Mouse (Mus musculus) kidney, embryonic 14.5 days (tissue): ENCODE measurements around the gene A630023A22Rik. TPM values are rescaled to one million over a fixed set of nuclear protein-coding genes. Genes with fewer than 3 reads are reported as not detected.

Experiments used
- ATAC-seq: fragments of 200-750 bp; cut with Nextera tagmentation; 2 replicates; pipeline ENCODE4 v1.8.0; 2017; ENCODE audit warnings: moderate number of reproducible peaks, mild to moderate bottlenecking, moderate TSS enrichment, moderate library complexity; ENCODE audit not compliant: low FRiP score, low TSS enrichment
- H3K27ac ChIP-seq: fragments of 300-500 bp; sonication (generic); 2 replicates; pipeline ENCODE4 v1.5.1; 2014; ENCODE audit warnings: low read depth, mild to moderate bottlenecking, low read length, moderate library complexity, mixed read lengths
- H3K27me3 ChIP-seq: fragments of 300-500 bp; sonication (generic); 2 replicates; pipeline ENCODE4 v1.6.1; 2014; ENCODE audit warnings: mild to moderate bottlenecking, low read length; ENCODE audit not compliant: control insufficient read depth, insufficient read depth
- H3K36me3 ChIP-seq: fragments of 300-500 bp; sonication (generic); 2 replicates; pipeline ENCODE4 v1.6.1; 2014; ENCODE audit warnings: low read length, mixed read lengths; ENCODE audit not compliant: control insufficient read depth, insufficient read depth
- H3K4me1 ChIP-seq: fragments of 300-500 bp; sonication (generic); 2 replicates; pipeline ENCODE4 v1.6.1; 2014; ENCODE audit warnings: low read length, mixed read lengths; ENCODE audit not compliant: control insufficient read depth, insufficient read depth
- H3K4me2 ChIP-seq: fragments of 300-500 bp; sonication (generic); replicated peaks from 2 replicates; pipeline ENCODE4 v1.6.1; 2014; ENCODE audit warnings: low read depth, mild to moderate bottlenecking, low read length
- H3K4me3 ChIP-seq: fragments of 300-500 bp; sonication (generic); 2 replicates; pipeline ENCODE4 v1.5.1; 2014; ENCODE audit warnings: mild to moderate bottlenecking, low read length
- H3K9ac ChIP-seq: fragments of 300-500 bp; sonication (generic); 2 replicates; pipeline ENCODE4 v1.6.1; 2014; ENCODE audit warnings: low read depth, mild to moderate bottlenecking, low read length, moderate library complexity
- H3K9me3 ChIP-seq: fragments of 300-500 bp; sonication (generic); 2 replicates; pipeline ENCODE4 v1.6.1; 2016; ENCODE audit warnings: low read length; ENCODE audit not compliant: control insufficient read depth
- WGBS: fragments of 180-500 bp; shearing (Covaris S2); extraction: QIAGEN DNeasy Blood & Tissue Kit; methylation state at CpG from one replicate; pipeline ENCODE4 v1.1.7; 2014; 5-methylcytosine and 5-hydroxymethylcytosine counted together
- polyA plus RNA-seq: library from polyadenylated mRNA; unstranded; fragments of >200 nt; fragmentation: Nextera tagmentation; extraction: Ambion mirVana; gene quantifications from 2 replicates; pipeline ENCODE4 v1.2.1, GENCODE M21; 2014

Gene A630023A22Rik
- polyA plus RNA-seq, 1 experiment from 2014 or later: not detected

DNA sequence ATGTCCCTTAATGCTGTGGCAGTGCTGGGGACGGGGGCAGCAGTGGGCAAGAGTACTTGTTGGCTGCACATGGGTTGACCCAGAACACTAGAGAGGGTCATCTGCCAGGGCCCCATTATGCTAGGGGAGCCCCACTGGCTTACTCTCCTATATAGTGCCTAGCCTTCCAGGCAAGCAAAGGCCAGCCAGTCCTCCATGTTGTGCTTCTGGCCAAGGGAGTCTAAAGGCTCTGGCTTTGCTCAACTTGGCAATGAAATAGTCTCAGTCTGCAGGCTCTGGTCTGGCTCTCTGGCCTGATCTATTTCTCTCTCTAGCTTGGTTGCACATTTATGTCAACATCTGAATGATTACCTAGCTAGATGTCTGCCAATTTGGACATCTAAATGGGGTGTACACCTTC lies 9.7 kb downstream of the A630023A22Rik start:
- WGBS: 100% methylated on average over 1 of the region's 1 CpGs
- Histone ChIP-seq H3K4me2 (no peak overlapping the region), H3K9ac (no peak overlapping the region), H3K9me3 (no peaks in the 10 kb centered on the region), H3K27me3 (no peaks in the 10 kb centered on the region), H3K4me3 (no peak overlapping the region), H3K4me1 (no peaks in the 10 kb centered on the region), H3K36me3 (no peaks in the 10 kb centered on the region), H3K27ac (no peak overlapping the region)
- no peak for ATAC-seq

DNA sequence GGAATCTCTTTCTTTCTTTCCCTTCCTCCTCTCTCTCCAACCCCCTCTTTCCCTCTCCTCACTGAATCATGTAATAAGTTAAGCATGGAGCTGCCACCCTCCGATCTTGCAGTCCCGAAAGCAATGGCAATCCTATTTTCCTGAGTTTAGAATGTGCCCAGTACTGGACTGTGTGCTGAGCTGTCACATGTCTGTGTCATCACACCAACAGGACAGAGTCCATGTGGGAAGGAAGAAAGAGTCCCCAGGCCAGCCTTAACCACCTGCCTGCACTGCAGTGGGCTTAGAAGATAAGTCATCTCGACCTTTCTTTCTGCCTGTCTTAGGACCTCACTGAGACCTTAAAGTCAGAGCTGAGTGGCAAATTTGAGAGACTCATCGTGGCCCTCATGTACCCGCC lies 11.1 kb downstream of the A630023A22Rik start:
- H3K27me3 ChIP-seq: no peaks in the 10 kb centered on the region
- no peak overlapping the region for H3K4me2 ChIP-seq
- H3K9ac ChIP-seq: no peak overlapping the region
- H3K36me3 ChIP-seq: no peaks in the 10 kb centered on the region
- no peak for ATAC-seq
- H3K4me3 ChIP-seq: no peak overlapping the region
- H3K27ac ChIP-seq: no peak overlapping the region
- H3K4me1 ChIP-seq: no peaks in the 10 kb centered on the region
- no peaks in the 10 kb centered on the region for H3K9me3 ChIP-seq
- WGBS: 85% methylated on average over 5 of the region's 5 CpGs

DNA sequence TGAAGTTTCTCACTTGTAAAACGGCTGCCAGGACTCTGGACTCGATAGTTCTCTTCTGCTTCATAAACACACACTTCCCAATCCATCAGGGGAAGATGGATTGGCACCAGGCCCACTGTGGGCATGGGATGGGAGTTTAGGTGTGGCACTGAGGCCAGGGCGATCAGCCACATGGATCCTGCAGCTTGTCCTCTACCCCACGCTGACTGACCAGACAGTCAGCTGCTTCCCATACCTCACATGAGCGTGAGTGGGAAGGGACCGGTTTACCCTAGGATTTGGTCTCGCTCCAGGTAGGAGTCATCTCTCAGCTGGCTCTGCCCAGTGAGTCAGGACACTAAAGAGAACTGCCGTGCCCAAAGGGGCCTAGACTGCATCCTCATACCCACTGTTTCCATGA lies 12.8 kb downstream of the A630023A22Rik start:
- no peak overlapping the region for H3K9ac ChIP-seq
- WGBS: 81% methylated on average over 8 of the region's 8 CpGs
- H3K4me3 ChIP-seq: no peak overlapping the region
- no peaks in the 10 kb centered on the region for H3K27me3 ChIP-seq
- no peak for ATAC-seq
- no peak overlapping the region for H3K4me2 ChIP-seq
- no peaks in the 10 kb centered on the region for H3K4me1 ChIP-seq
- H3K36me3 ChIP-seq: no peaks in the 10 kb centered on the region
- no peaks in the 10 kb centered on the region for H3K9me3 ChIP-seq
- no peak overlapping the region for H3K27ac ChIP-seq

GRCm38 (mm10) chr14:34087856-34088398 lies 14.6 kb downstream of the A630023A22Rik start:
- Histone ChIP-seq H3K4me1 (no peaks in the 10 kb centered on the region), H3K27me3 (no peaks in the 10 kb centered on the region), H3K4me2 (no peak overlapping the region), H3K27ac (no peak overlapping the region), H3K36me3 (no peaks in the 10 kb centered on the region), H3K4me3 (no peak overlapping the region), H3K9ac (no peak overlapping the region), H3K9me3 (no peaks in the 10 kb centered on the region)
- WGBS: 59% methylated on average over 2 of the region's 2 CpGs
- ATAC-seq: no peak

DNA sequence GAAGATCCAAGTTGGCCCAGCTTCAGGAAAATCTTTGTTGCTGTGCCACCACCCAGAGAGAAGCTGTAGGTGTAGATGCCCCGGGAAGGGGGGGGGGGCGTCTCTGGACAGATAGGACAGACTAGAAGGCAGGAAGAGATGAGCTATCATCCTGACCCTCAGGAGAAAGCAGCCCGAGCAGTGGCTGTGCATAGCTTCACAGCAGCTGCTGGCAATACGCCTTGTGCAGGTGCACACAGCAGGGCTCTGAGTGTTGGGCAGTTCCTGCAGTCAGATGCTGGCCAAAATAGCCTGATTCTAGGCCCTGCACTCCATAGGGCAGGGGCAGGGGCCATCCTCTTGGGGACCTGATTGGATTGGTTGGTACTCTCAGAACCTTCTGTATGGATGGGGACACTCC lies 15.7 kb downstream of the A630023A22Rik start:
- WGBS: 74% methylated on average over 4 of the region's 4 CpGs
- Histone ChIP-seq H3K4me3 (no peak overlapping the region), H3K9me3 (no peaks in the 10 kb centered on the region), H3K4me1 (no peaks in the 10 kb centered on the region), H3K9ac (no peak overlapping the region), H3K27ac (no peak overlapping the region), H3K4me2 (no peak overlapping the region), H3K27me3 (no peaks in the 10 kb centered on the region), H3K36me3 (no peaks in the 10 kb centered on the region)
- ATAC-seq: no peak

- no peak for ATAC-seq
- WGBS: 48% methylated on average over 4 of the region's 4 CpGs
Observed at GRCm38 (mm10) chr14:34085731-34086130, 16.8 kb downstream of the A630023A22Rik start, which contains the start of gene Anxa8. Gene Anxa8, plus strand, starts transcription at chr14:34085981.

GRCm38 (mm10) chr14:34080321-34080997 lies 22.1 kb downstream of the A630023A22Rik start:
- H3K27me3 ChIP-seq: no peaks in the 10 kb centered on the region
- no peak overlapping the region for H3K4me3 ChIP-seq
- WGBS: 13% methylated on average over 11 of the region's 11 CpGs
- no peaks in the 10 kb centered on the region for H3K4me1 ChIP-seq
- no peak overlapping the region for H3K27ac ChIP-seq
- no peaks in the 10 kb centered on the region for H3K9me3 ChIP-seq
- H3K36me3 ChIP-seq: no peaks in the 10 kb centered on the region
- H3K9ac ChIP-seq: no peak overlapping the region
- H3K4me2 ChIP-seq: no peak overlapping the region; the same call in 1 of the 2 replicates
- ATAC-seq: peak; percentile 73

More at GRCm38 (mm10) chr14:34085731-34086130, 16.8 kb downstream of the A630023A22Rik start, which contains the start of gene Anxa8:
- Histone ChIP-seq H3K4me1 (no peaks in the 10 kb centered on the region), H3K4me2 (no peak within 1 kb of the TSS), H3K4me3 (no peak within 1 kb of the TSS), H3K27ac (no peak within 1 kb of the TSS), H3K27me3 (no peaks in the 10 kb centered on the region), H3K9me3 (no peaks in the 10 kb centered on the region), H3K36me3 (no peaks in the 10 kb centered on the region), H3K9ac (no peak within 1 kb of the TSS)

- Histone ChIP-seq H3K27me3 (no peaks in the 10 kb centered on the region), H3K9me3 (no peaks in the 10 kb centered on the region), H3K4me2 (no peak overlapping the region), H3K36me3 (no peaks in the 10 kb centered on the region), H3K9ac (no peak overlapping the region), H3K4me3 (no peak overlapping the region), H3K4me1 (no peaks in the 10 kb centered on the region), H3K27ac (no peak overlapping the region)
- no peak for ATAC-seq
- whole genome bisulfite sequencing: 66% methylated on average over 4 of the region's 4 CpGs
Observed at GRCm38 (mm10) chr14:34078293-34078692, 24.3 kb downstream of the A630023A22Rik start.

DNA sequence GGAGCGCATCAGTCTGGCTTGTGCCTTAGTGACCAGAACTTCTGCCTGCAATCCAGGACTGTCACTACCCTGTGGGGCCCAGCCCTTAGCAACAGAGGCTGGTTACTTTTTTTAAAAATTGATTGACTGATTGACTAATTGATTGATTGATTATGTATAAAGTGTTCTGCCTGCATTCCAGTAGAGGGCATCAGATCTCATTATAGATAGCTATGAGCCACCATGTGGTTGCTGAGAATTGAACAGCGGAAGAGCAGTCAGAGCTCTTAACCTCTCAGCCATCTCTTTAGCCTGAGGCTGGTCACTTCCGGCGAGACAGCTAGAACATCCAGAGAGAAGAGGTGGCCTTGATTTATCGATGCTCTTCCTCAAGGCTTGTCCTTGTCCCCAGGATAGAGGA lies 25.3 kb downstream of the A630023A22Rik start:
- H3K27me3 ChIP-seq: no peaks in the 10 kb centered on the region
- 65% methylated on average over 5 of the region's 5 CpGs for WGBS

More for the DNA sequence above, 25.3 kb downstream of the A630023A22Rik start:
- no peaks in the 10 kb centered on the region for H3K36me3 ChIP-seq
- ATAC-seq: no peak
- no peak overlapping the region for H3K4me3 ChIP-seq
- H3K9ac ChIP-seq: no peak overlapping the region
- H3K9me3 ChIP-seq: no peaks in the 10 kb centered on the region
- H3K4me2 ChIP-seq: no peak overlapping the region
- H3K4me1 ChIP-seq: no peaks in the 10 kb centered on the region
- no peak overlapping the region for H3K27ac ChIP-seq
